Mouse (Mus musculus) embryonic facial prominence, embryonic 11.5 days (tissue): ENCODE data around the gene Zan. TPM values are rescaled to one million over a fixed set of nuclear protein-coding genes. Genes with fewer than 3 reads are reported as not detected.

Experiments used
- ATAC-seq: fragments of 200-750 bp; cut with Nextera tagmentation; replicated peaks from 2 replicates; pipeline ENCODE4 v1.8.0; 2017; ENCODE audit warnings: low read depth; ENCODE audit not compliant: insufficient number of reproducible peaks, low FRiP score, low TSS enrichment
- DNase-seq: peaks from one replicate; pipeline ENCODE4 v3.0.0-alpha.2; 2015; ENCODE audit warnings: low spot score
- H3K27ac ChIP-seq: fragments of 300-500 bp; sonication (generic); replicated peaks from 2 replicates; pipeline ENCODE4 v1.5.1; 2014; ENCODE audit warnings: mild to moderate bottlenecking, low read depth, low read length, control low read depth
- H3K27me3 ChIP-seq: fragments of 300-500 bp; sonication (generic); 2 replicates; pipeline ENCODE4 v1.6.1; 2014; ENCODE audit warnings: mild to moderate bottlenecking, low read length, moderate library complexity, mixed read lengths; ENCODE audit not compliant: control insufficient read depth, insufficient read depth
- H3K36me3 ChIP-seq: fragments of 300-500 bp; sonication (generic); replicated peaks from 2 replicates; pipeline ENCODE4 v1.6.1; 2014; ENCODE audit warnings: low read depth, mild to moderate bottlenecking, low read length, moderate library complexity, mixed read lengths; ENCODE audit not compliant: control insufficient read depth, insufficient read depth
- H3K4me1 ChIP-seq: fragments of 300-500 bp; sonication (generic); 2 replicates; pipeline ENCODE4 v1.6.1; 2014; ENCODE audit warnings: low read length, mixed read lengths; ENCODE audit not compliant: control insufficient read depth, insufficient read depth
- H3K4me2 ChIP-seq: fragments of 300-500 bp; sonication (generic); 2 replicates; pipeline ENCODE4 v1.6.1; 2014; ENCODE audit warnings: low read depth, mild to moderate bottlenecking, control low read depth, low read length, moderate library complexity
- H3K4me3 ChIP-seq: fragments of 300-500 bp; sonication (generic); 2 replicates; pipeline ENCODE4 v1.5.1; 2014; ENCODE audit warnings: low read depth, low read length, control low read depth
- H3K9ac ChIP-seq: fragments of 300-500 bp; sonication (generic); replicated peaks from 2 replicates; pipeline ENCODE4 v1.6.1; 2014; ENCODE audit warnings: mild to moderate bottlenecking, control low read depth, low read length
- H3K9me3 ChIP-seq: fragments of 300-500 bp; sonication (generic); replicated peaks from 2 replicates; pipeline ENCODE4 v1.6.1; 2016; ENCODE audit warnings: mild to moderate bottlenecking, low read length, inconsistent platforms, mixed read lengths; ENCODE audit not compliant: control insufficient read depth
- WGBS: fragments of 180-500 bp; shearing (Covaris S2); extraction: QIAGEN DNeasy Blood & Tissue Kit; methylation state at CpG from one replicate; pipeline ENCODE4 v1.1.7; 2014; 5-methylcytosine and 5-hydroxymethylcytosine counted together
- polyA plus RNA-seq: library from polyadenylated mRNA; unstranded; fragments of >200 nt; fragmentation: Nextera tagmentation; extraction: Ambion mirVana; gene quantifications from 2 replicates; pipeline ENCODE4 v1.2.1, GENCODE M21; 2014

Zan gene
- polyA plus RNA-seq, 1 experiment from 2014 or later, result 0.06 TPM

DNA sequence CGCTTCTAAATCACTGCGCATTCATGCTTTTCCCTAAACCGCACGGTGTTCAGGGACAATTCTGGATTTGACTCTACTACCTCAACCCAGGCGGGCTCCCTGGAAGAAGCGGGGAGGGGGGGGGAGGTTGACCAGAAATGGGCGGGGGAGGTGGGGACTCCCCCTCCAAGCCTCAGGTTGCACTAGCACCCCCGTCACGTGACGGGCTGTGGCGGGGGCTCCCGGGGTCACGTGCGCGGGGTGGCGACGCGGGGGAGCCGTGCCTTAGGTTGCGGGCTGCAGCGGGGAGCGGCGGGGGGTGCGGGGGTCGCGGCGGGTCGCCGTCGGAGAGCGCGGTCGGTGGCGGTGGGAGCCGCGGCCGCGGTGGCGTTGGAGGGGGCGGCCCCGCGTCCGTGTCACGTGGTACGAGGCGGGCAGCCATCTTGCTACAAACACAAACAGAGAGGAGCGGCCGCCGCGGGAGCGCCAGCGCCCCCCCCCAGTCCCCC is 33.2 kb upstream of the Zan start:
- H3K4me2 ChIP-seq, result peak overlapping the region; percentile 65
- H3K4me1 ChIP-seq, result peaks cover 3% of the 10 kb centered on the region; the same call in 1 of the 2 replicates
- no peaks in the 10 kb centered on the region for H3K27me3 ChIP-seq
- 2% methylated on average over 16 of the region's 52 CpGs for WGBS
- H3K27ac ChIP-seq, result peak overlapping the region; percentile 84; the same call in 1 of the 2 replicates
- ATAC-seq, result peak; percentile 25; the same call in 1 of the 2 replicates
- no peaks in the 10 kb centered on the region for H3K9me3 ChIP-seq
- H3K4me3 ChIP-seq, result peak overlapping the region; percentile 99
- H3K36me3 ChIP-seq, result no peaks in the 10 kb centered on the region
- H3K9ac ChIP-seq, result peak overlapping the region; percentile 99
- peak; percentile 74 for DNase-seq

DNA sequence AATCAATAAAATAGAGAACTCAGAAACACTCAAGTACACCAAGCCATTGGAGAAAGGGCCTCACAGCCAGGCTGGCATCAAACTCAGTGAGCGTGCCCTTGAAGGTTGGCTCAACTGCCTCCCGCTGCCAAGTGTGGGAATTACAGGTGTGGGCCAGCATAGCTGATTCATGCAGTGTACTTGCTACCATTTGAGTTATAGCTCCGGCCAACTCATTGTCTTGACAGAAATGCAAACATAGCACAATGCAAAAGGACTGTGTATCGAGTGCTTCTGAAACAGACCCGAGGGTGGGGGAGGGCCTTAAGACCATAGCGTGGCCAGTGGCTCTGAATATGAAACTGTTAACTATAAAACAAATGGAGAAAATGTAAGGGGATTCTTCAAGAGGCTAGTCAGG is 27.2 kb upstream of the Zan start:
- DNase-seq (no peak), ATAC-seq (no peak)
- Histone ChIP-seq H3K36me3 (no peaks in the 10 kb centered on the region), H3K9me3 (no peaks in the 10 kb centered on the region), H3K4me2 (no peak overlapping the region), H3K9ac (no peak overlapping the region), H3K27me3 (no peaks in the 10 kb centered on the region), H3K27ac (no peak overlapping the region), H3K4me1 (no peaks in the 10 kb centered on the region), H3K4me3 (no peak overlapping the region)
- 88% methylated on average over 6 of the region's 6 CpGs for WGBS

DNA sequence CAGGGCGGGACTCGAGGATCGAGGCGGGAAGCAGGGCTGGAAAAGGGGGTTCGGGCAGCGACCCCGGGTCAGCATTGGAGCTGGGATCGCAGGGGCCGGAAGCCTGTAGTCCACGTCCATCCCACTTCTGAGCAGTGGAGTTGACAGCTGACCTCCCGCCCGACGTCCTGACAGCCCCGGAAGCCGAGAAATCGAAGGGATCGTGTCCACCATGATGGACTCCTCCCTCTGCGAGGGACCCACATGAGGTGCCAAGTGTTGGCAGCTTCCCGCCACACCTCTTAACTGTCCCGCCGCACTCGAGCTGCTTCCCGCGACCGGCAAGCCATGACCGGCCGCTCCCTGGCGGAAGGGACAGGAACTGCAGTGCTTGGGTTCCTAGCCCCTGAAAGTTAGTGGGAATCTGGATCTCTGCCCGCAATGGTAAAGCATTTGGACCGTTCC is 25.8 kb upstream of the Zan start:
- ATAC-seq (peak; percentile 80), DNase-seq (peak; percentile 90)
- H3K4me1 ChIP-seq, result no peaks in the 10 kb centered on the region
- peak overlapping the region; percentile 38 for H3K4me3 ChIP-seq
- 1% methylated on average over 28 of the region's 30 CpGs for WGBS
- peak overlapping the region; percentile 48; the same call in 1 of the 2 replicates for H3K27ac ChIP-seq
- H3K4me2 ChIP-seq, result peak overlapping the region; percentile 51
- no peaks in the 10 kb centered on the region for H3K36me3 ChIP-seq
- H3K27me3 ChIP-seq, result no peaks in the 10 kb centered on the region
- H3K9me3 ChIP-seq, result no peaks in the 10 kb centered on the region
- H3K9ac ChIP-seq, result peak overlapping the region; percentile 61

DNA sequence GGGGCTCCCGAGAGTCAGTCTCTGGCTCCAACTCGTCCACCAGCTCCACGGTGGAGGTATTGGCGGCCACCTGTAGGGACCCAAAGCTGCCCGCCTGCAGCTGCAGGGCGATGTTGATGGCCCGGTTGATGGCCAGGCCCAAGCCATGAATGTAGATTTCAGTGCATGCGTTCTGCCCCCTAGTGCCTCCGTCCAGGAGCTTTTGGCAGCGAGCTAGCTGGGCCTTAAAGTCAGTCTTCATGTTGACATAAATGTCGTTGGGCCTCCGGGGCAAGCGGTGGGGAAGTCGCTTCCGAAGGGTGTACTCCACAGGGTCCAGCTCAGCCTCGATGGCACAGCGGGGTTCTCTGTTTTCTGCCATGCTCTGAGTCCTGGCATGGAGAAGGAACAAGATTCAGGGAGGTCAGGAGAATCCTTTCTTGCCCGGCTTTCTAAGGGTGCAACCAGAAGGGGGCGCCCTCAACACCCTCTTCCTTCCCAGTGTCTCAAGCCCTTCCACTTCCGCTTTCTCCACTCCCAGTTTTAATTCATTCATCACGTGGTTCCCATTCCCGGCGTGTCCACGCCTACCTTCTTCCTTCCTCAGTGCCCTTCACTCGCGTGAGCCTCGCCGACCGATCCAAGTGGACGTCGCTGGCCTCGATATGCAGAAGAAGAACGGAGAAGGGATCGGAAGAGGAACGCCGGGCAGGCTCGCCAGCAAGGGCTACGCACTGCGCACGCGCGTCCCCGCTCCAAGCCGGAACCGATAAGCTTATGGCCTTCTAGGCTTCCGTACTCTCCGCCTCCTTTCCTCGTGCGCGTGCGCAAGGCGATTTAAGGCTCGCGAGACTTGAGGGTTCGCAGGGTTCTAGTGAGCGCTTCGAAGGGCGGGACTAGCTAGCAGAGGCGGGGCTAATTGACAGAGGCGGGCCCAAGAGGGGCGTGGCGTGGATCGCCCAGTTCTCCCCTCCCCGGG is 25.1 kb upstream of the Zan start, which contains the start of gene Pop7:
Pop7 (minus strand) TSS at position 810 of the 958 bp plus-strand sequence.
- peak within 1 kb of the TSS; percentile 61 for H3K9ac ChIP-seq
- H3K4me2 ChIP-seq, result peak within 1 kb of the TSS; percentile 79
- H3K4me1 ChIP-seq, result no peaks in the 10 kb centered on the region
- no peaks in the 10 kb centered on the region for H3K27me3 ChIP-seq
- no peaks in the 10 kb centered on the region for H3K36me3 ChIP-seq
- peak; percentile 100 for DNase-seq
- WGBS, result 3% methylated on average over 63 of the region's 64 CpGs
- peak within 1 kb of the TSS; percentile 38 for H3K4me3 ChIP-seq
- H3K27ac ChIP-seq, result peak within 1 kb of the TSS; percentile 48
- no peaks in the 10 kb centered on the region for H3K9me3 ChIP-seq
- ATAC-seq, result peak; percentile 92

DNA sequence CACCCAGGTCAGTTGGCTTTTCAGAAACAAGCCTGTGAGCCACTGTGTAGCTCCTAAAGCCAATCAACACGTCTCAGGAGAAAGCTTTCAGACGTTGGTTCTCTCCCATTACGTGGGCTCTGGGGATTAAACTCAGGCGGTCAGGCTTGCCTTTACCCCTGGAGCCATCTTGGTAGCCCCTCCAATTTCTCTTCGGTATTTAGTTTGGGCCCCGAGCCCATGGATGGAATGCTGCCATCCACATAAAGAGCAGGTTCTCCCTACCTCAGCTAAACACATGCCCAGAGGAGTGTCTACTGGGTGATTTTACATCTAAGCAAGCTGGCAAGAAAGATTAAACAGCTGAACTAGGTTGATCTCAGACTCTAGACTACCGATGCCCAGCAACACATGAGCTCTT is 23.3 kb upstream of the Zan start:
- H3K36me3 ChIP-seq, result no peaks in the 10 kb centered on the region
- ATAC-seq (no peak), DNase-seq (no peak)
- no peak overlapping the region for H3K4me2 ChIP-seq
- no peaks in the 10 kb centered on the region for H3K27me3 ChIP-seq
- H3K27ac ChIP-seq, result no peak overlapping the region
- H3K9ac ChIP-seq, result no peak overlapping the region
- no peaks in the 10 kb centered on the region for H3K9me3 ChIP-seq
- H3K4me1 ChIP-seq, result no peaks in the 10 kb centered on the region
- 93% methylated on average over 7 of the region's 7 CpGs for WGBS
- H3K4me3 ChIP-seq, result no peak overlapping the region

DNA sequence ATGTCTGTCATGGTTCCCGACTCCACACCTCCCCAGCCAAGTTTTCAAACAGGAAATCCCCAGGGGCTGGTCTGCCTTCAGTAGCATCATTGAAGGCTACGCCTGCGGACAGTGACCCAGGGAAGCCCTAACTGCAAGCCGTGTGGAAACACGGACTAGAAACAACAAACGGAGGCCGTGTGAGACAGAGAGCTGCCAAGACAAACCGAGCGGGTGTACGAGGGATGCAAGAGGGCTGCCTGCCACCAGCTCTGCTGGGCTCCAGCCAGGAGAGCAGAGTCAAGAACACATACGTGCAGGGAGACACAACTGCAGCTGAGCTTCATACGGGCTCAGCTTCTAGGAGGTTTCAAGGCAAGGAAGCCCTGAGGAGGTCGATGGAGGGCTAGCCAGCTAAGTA is 17.0 kb upstream of the Zan start:
- no peak overlapping the region for H3K27ac ChIP-seq
- H3K4me1 ChIP-seq, result no peaks in the 10 kb centered on the region
- H3K9ac ChIP-seq, result no peak overlapping the region
- H3K9me3 ChIP-seq, result no peaks in the 10 kb centered on the region
- H3K4me3 ChIP-seq, result no peak overlapping the region
- ATAC-seq (no peak), DNase-seq (no peak)
- no peak overlapping the region for H3K4me2 ChIP-seq
- H3K36me3 ChIP-seq, result no peaks in the 10 kb centered on the region
- WGBS, result 73% methylated on average over 13 of the region's 13 CpGs
- H3K27me3 ChIP-seq, result no peaks in the 10 kb centered on the region

DNA sequence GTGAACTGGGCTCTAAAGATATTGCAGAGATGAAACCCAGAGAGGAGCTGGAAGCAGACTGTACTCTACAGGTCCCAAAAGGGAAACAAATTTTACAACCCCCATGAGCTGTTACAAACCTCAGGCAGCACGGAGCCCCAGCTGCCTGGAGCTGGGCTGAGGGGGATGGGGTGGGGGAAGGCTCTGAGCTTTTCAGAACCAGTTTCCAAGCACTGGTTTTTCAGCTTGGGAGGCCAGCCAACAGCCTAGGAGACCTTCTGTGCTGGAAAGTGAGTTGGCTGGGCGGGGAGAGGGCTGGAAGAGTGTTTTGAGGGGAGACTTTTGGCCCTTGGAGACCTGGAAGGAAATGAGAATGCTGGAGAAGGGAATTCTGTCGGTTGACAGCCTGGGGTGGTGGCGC is 14.7 kb upstream of the Zan start:
- H3K27me3 ChIP-seq, result no peaks in the 10 kb centered on the region
- H3K27ac ChIP-seq, result no peak overlapping the region
- H3K4me3 ChIP-seq, result no peak overlapping the region

DNA sequence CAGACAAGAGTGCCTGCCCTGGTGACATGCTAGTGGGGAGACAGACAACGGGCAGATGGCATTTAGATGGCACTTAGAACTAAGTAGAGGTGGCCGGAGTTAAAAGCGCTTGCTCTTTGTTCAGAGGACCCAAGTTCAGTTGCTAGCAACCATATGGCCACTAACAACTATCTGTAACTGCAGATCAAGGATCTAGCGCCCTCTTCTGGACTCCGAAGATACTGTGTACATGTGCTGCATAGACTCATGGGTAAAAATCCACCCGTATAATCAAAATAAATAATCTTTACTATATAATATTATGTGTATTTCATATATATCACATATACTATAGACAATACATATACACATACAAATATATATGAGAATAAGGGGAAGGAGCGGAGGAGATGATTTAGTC is 10.8 kb upstream of the Zan start:
- ATAC-seq (no peak), DNase-seq (no peak)
- Histone ChIP-seq H3K4me3 (no peak overlapping the region), H3K27me3 (no peaks in the 10 kb centered on the region; the same call in 1 of the 2 replicates), H3K27ac (no peak overlapping the region), H3K4me1 (peaks cover 7% of the 10 kb centered on the region; the same call in 1 of the 2 replicates), H3K9ac (no peak overlapping the region), H3K36me3 (no peaks in the 10 kb centered on the region), H3K4me2 (no peak overlapping the region), H3K9me3 (no peaks in the 10 kb centered on the region)
- WGBS, result 87% methylated on average over 7 of the region's 7 CpGs

More for the DNA sequence above, 14.7 kb upstream of the Zan start:
- Histone ChIP-seq H3K4me2 (no peak overlapping the region), H3K9ac (no peak overlapping the region), H3K36me3 (no peaks in the 10 kb centered on the region), H3K9me3 (no peaks in the 10 kb centered on the region), H3K4me1 (no peaks in the 10 kb centered on the region)
- ATAC-seq (no peak), DNase-seq (no peak)
- 61% methylated on average over 4 of the region's 4 CpGs for WGBS
